Mouse (Mus musculus) forebrain, embryonic 16.5 days (tissue): ENCODE data around the gene Srsf6. TPM values are rescaled to one million over a fixed set of nuclear protein-coding genes. Genes with fewer than 3 reads are reported as not detected.

Experiments
- ATAC-seq: fragments of 200-750 bp; cut with Nextera tagmentation; 2 replicates; pipeline ENCODE4 v1.8.0; 2017; ENCODE audit warnings: mild to moderate bottlenecking, moderate library complexity
- H3K27ac ChIP-seq: fragments of 300-500 bp; sonication (generic); 2 replicates; pipeline ENCODE4 v1.5.1; 2014; ENCODE audit warnings: low read length, control low read depth
- H3K27me3 ChIP-seq: fragments of 300-500 bp; sonication (generic); replicated peaks from 2 replicates; pipeline ENCODE4 v1.6.1; 2014; ENCODE audit warnings: low read length; ENCODE audit not compliant: control insufficient read depth, insufficient read depth
- H3K36me3 ChIP-seq: fragments of 300-500 bp; sonication (generic); 2 replicates; pipeline ENCODE4 v1.6.1; 2014; ENCODE audit not compliant: control insufficient read depth, insufficient read depth
- H3K4me1 ChIP-seq: fragments of 300-500 bp; sonication (generic); replicated peaks from 2 replicates; pipeline ENCODE4 v1.6.1; 2014; ENCODE audit warnings: low read length; ENCODE audit not compliant: control insufficient read depth, insufficient read depth
- H3K4me2 ChIP-seq: fragments of 300-500 bp; sonication (generic); 2 replicates; pipeline ENCODE4 v1.6.1; 2014; ENCODE audit warnings: mild to moderate bottlenecking, low read length, control low read depth
- H3K4me3 ChIP-seq: fragments of 300-500 bp; sonication (generic); replicated peaks from 2 replicates; pipeline ENCODE4 v1.5.1; 2014; ENCODE audit warnings: mild to moderate bottlenecking, low read length, control low read depth
- H3K9ac ChIP-seq: fragments of 300-500 bp; sonication (generic); replicated peaks from 2 replicates; pipeline ENCODE4 v1.6.1; 2014; ENCODE audit warnings: low read depth, low read length, control low read depth
- H3K9me3 ChIP-seq: fragments of 300-500 bp; sonication (generic); 2 replicates; pipeline ENCODE4 v1.6.1; 2016; ENCODE audit warnings: low read length; ENCODE audit not compliant: control insufficient read depth
- WGBS: fragments of 180-500 bp; shearing (Covaris S2); extraction: QIAGEN DNeasy Blood & Tissue Kit; methylation state at CpG from one replicate; pipeline ENCODE4 v1.1.7; 2014; 5-methylcytosine and 5-hydroxymethylcytosine counted together
- polyA plus RNA-seq: library from polyadenylated mRNA; unstranded; fragments of >200 nt; fragmentation: Nextera tagmentation; extraction: Ambion mirVana; gene quantifications from 2 replicates; pipeline ENCODE4 v1.2.1, GENCODE M21; 2015

Srsf6 gene
- polyA plus RNA-seq, 1 experiment from 2014 or later, result 155 TPM

DNA sequence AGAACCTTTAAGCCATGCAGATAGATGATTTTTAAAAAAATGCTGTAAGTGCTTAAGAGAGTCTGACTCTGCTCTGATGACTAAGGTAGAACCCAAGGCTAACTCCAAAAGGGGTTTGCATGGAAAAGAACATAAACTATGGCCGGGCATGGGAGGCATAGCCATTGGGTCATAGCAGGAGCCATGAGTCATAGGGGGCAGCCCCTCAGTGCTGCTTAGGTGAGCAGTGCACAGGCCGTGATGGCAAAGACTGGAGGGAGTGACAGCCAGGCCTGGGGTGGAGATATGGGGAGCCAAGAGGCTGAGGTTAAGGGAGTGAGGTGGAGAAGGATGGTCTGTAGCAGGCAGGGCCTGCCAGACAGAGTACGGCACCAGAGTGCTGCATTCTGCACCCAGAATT is 37.8 kb downstream of the Srsf6 start:
- Histone ChIP-seq H3K27ac (no peak overlapping the region), H3K36me3 (no peaks in the 10 kb centered on the region), H3K9me3 (no peaks in the 10 kb centered on the region), H3K27me3 (no peaks in the 10 kb centered on the region), H3K4me2 (no peak overlapping the region), H3K4me1 (peaks cover 7% of the 10 kb centered on the region), H3K9ac (no peak overlapping the region), H3K4me3 (no peak overlapping the region)
- whole genome bisulfite sequencing, result 91% methylated on average over 3 of the region's 3 CpGs
- ATAC-seq, result no peak

DNA sequence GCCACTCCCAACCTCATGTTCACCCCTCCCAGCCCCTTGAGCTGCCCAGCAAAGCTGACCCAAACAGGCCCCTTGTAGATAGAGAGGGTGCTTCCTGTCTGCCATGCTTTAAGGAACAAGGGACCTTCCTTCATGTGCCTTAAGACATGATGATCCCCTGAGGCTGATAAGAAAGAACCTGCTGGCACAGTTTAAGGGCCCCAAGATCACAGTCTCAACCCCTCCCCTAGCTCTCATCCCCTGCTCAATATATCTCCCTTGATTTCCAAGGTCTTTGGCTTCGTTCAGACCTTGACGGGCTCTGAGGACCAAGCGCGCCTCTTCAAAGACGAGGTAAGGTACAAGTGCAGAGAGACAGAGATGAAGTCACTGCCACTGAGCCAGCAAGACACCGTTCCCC is 39.6 kb downstream of the Srsf6 start:
- Histone ChIP-seq H3K4me2 (no peak overlapping the region), H3K27me3 (no peaks in the 10 kb centered on the region), H3K4me3 (no peak overlapping the region), H3K36me3 (no peaks in the 10 kb centered on the region), H3K9ac (no peak overlapping the region), H3K9me3 (no peaks in the 10 kb centered on the region), H3K4me1 (peaks cover 19% of the 10 kb centered on the region), H3K27ac (no peak overlapping the region)
- ATAC-seq, result no peak
- 85% methylated on average over 6 of the region's 6 CpGs for WGBS

DNA sequence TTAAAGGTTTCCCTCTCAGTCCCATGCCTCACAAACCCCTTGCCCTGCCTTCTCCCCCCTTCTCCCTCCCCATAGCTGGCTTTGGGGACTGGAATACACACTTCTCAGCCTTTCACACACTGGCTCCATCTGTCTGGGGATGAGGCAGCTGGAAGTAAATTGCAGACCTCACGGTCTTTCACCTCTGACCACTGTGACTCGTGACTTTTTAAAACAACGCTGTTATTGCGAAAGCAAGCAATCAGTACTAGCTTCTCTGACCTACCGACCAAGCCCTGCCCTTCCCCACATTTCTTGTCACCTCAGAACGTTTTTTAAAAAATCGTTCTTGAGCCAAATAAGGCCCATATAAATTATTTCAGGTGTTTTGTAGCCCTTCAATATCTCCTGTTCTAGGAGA is 41.4 kb downstream of the Srsf6 start:
- no peak overlapping the region for H3K4me2 ChIP-seq
- ATAC-seq, result no peak
- no peaks in the 10 kb centered on the region for H3K36me3 ChIP-seq
- H3K27me3 ChIP-seq, result no peaks in the 10 kb centered on the region
- no peaks in the 10 kb centered on the region for H3K9me3 ChIP-seq
- no peak overlapping the region for H3K9ac ChIP-seq
- no peak overlapping the region for H3K4me3 ChIP-seq
- 83% methylated on average over 7 of the region's 7 CpGs for WGBS
- peaks cover 21% of the 10 kb centered on the region for H3K4me1 ChIP-seq
- no peak overlapping the region for H3K27ac ChIP-seq

DNA sequence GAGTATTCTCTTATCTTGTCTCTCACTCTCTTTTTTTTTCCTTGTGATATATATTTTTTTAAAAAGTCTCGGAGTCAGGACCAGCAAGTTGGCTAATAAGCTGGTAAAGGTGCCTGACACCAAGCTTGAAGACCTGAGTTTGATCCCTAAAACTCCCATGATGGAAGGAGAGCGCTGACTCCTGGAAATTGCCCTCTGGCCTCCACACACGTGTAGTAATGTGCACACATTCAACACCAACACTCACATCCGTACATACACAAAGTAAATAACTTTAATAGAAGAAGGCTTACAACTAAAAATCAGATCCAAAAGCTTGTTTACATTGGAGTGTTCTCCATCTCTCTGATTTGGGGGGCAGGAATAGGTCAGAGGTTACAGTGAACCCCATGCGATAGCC is 41.9 kb downstream of the Srsf6 start:
- no peak overlapping the region for H3K4me2 ChIP-seq
- WGBS, result 69% methylated on average over 5 of the region's 5 CpGs
- H3K27ac ChIP-seq, result no peak overlapping the region
- no peak for ATAC-seq
- H3K36me3 ChIP-seq, result no peaks in the 10 kb centered on the region
- H3K27me3 ChIP-seq, result no peaks in the 10 kb centered on the region
- no peak overlapping the region for H3K9ac ChIP-seq
- no peaks in the 10 kb centered on the region for H3K9me3 ChIP-seq
- H3K4me3 ChIP-seq, result no peak overlapping the region
- peaks cover 21% of the 10 kb centered on the region for H3K4me1 ChIP-seq

DNA sequence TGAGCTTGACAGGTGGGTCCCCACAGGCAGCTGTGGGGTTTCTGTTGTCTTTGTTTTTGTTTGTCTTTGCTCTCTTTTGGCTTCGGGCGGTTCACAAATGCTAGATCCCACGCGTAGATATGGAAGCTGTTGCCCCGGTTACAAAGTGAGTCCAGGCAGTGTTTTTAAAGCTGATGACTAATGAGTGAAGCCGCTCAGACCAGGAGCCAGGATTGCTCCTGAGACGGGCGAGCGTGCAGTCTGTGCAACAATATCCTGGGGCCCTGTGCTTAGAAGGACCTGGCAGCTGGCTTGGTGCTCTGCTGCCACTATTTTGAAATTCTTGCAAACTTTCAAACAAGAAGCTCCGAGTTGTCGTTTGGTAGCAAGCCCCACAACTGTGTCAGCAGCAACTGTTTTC is 42.3 kb downstream of the Srsf6 start:
- Histone ChIP-seq H3K27me3 (no peaks in the 10 kb centered on the region), H3K4me1 (peaks cover 21% of the 10 kb centered on the region), H3K36me3 (no peaks in the 10 kb centered on the region), H3K4me2 (no peak overlapping the region), H3K9me3 (no peaks in the 10 kb centered on the region), H3K27ac (no peak overlapping the region), H3K4me3 (no peak overlapping the region), H3K9ac (no peak overlapping the region)
- 9% methylated on average over 11 of the region's 11 CpGs for WGBS
- peak; percentile 47; the same call in 1 of the 2 replicates for ATAC-seq

DNA sequence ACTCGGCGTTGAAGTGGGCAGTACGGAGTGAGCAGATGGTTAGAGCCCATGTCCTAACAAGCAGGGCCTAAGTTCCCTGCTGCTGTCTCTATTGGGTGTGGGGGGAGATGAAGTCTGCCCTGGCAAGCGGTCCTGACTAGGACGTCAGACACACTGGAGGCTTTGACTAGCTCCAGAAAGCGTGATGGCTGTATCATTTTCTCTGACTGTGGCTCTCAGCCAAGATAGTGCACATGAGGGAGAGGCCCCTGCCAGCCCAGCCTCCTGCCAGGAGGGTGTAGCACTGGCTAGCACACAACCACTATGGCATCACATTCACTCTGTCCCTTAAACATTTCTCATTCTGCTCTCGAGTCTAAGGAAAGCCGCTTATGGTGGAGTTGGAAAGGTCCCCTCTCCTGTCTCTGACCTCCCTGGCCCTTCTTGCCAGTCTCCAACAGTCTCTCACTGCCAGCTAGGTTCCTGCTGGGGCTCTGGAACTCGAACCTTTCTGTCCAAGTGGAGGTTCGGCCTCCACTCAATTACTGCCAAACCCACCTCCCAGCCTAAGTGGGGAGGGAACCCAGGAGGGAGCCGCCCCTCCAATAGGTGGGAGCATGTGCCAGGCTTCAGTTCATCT is 43.9 kb downstream of the Srsf6 start:
- peak; percentile 86 for ATAC-seq
- H3K9ac ChIP-seq, result no peak overlapping the region

DNA sequence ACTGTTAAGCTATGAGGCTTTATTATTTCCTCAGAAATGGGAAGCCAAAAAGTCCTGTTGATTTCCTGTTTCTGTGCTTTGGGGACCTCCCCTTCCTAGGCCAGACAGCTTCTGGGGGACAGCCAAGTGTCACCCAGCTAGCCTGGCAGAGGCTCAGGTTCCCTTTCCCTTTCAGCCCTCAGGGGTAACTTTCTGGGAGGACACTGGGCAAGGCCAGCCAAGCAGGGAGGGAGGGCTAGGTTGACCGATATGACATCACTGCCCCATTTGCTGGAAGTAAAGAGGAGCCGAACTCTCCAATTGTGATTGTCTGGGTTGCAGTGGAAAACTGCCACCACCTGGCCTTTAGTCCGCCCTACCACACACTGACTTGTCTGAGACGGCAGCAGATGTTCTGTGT is 44.7 kb downstream of the Srsf6 start:
- H3K36me3 ChIP-seq, result no peaks in the 10 kb centered on the region
- no peak overlapping the region for H3K27ac ChIP-seq
- H3K27me3 ChIP-seq, result no peaks in the 10 kb centered on the region
- no peak overlapping the region for H3K4me3 ChIP-seq
- H3K9ac ChIP-seq, result no peak overlapping the region
- 50% methylated on average over 4 of the region's 4 CpGs for WGBS
- peaks cover 21% of the 10 kb centered on the region for H3K4me1 ChIP-seq
- H3K9me3 ChIP-seq, result no peaks in the 10 kb centered on the region
- 0 out of 2 replicates have a peak, but pooled peaks have one; percentile 34 for ATAC-seq
- no peak overlapping the region for H3K4me2 ChIP-seq

More for the DNA sequence above, 43.9 kb downstream of the Srsf6 start:
- Histone ChIP-seq H3K27ac (no peak overlapping the region; the same call in 1 of the 2 replicates), H3K4me1 (peaks cover 21% of the 10 kb centered on the region), H3K27me3 (no peaks in the 10 kb centered on the region), H3K9me3 (no peaks in the 10 kb centered on the region), H3K36me3 (no peaks in the 10 kb centered on the region), H3K4me2 (no peak overlapping the region), H3K4me3 (no peak overlapping the region)
- WGBS, result 53% methylated on average over 11 of the region's 11 CpGs

DNA sequence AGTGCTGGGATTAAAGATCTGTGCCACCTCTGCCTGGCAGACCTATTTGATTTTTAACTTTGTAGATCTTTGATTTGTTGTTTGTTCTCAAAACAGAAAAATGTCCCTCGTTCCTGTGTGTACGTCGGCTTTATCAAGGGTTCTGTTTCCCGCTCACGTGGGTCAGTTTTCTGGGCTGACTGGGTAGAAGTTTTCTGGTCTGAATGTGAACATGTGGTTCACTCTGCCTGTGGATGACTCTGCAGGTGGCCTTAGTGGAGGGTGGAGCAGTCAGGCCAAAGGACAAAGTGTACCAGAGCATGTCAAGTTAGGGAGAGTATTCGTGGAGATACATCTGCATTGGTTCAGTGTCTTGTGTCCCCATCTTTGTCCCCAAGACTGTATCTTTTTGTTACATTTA is 53.1 kb downstream of the Srsf6 start:
- H3K27me3 ChIP-seq, result no peaks in the 10 kb centered on the region
- H3K4me3 ChIP-seq, result no peak overlapping the region
- WGBS, result 90% methylated on average over 6 of the region's 6 CpGs
- no peaks in the 10 kb centered on the region for H3K9me3 ChIP-seq
- ATAC-seq, result no peak
- 0 out of 2 replicates have a peak, but pooled peaks cover 3% of the 10 kb centered on the region for H3K4me1 ChIP-seq
- H3K4me2 ChIP-seq, result no peak overlapping the region
- no peaks in the 10 kb centered on the region for H3K36me3 ChIP-seq
- H3K27ac ChIP-seq, result no peak overlapping the region
- no peak overlapping the region for H3K9ac ChIP-seq

DNA sequence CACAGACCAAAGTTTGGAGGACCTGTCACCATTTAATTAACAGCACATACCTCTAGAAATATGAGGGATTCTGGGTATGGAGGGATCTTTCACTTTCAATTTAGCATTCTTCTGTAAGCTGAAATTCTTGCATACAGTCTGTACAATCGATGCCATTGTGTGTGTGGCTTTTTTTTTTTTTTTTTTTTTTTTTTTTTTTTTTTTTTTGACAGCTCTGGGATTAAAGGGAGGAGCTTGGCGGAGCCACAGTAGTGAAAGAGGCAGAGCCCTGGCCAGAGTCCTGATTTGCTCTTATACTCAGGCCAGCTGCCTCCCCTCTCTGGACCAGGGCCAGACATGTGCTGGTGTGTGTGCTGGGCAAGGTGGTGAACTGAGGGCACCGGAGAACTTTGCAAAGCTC is 54.6 kb downstream of the Srsf6 start:
- H3K4me3 ChIP-seq, result no peak overlapping the region
- 29% methylated on average over 3 of the region's 3 CpGs for WGBS

More for the DNA sequence above, 54.6 kb downstream of the Srsf6 start:
- no peak overlapping the region for H3K4me2 ChIP-seq
- H3K4me1 ChIP-seq, result 0 out of 2 replicates have a peak, but pooled peaks cover 3% of the 10 kb centered on the region
- H3K36me3 ChIP-seq, result no peaks in the 10 kb centered on the region
- H3K9me3 ChIP-seq, result no peaks in the 10 kb centered on the region
- ATAC-seq, result no peak
- H3K27me3 ChIP-seq, result no peaks in the 10 kb centered on the region
- H3K9ac ChIP-seq, result no peak overlapping the region
- no peak overlapping the region for H3K27ac ChIP-seq
